Mouse (Mus musculus) gastrocnemius, adult 8-10 months (tissue): ENCODE data around the gene Ang. TPM values are rescaled to one million over a fixed set of nuclear protein-coding genes. Genes with fewer than 3 reads are reported as not detected.

Experiments
- DNase-seq, 2 experiments: peaks; one replicate each; pipeline ENCODE4 v3.0.0; 2022; ENCODE audit warnings: low spot score in 2 of 2
- total RNA-seq, 4 experiments: library from RNA; stranded (reverse); gene quantifications; 2 replicates each; pipeline ENCODE4 v1.2.4; 2022

The Ang gene
- total RNA-seq: 1 to 10 TPM; 1.2 to 3.0 (median 1.6) TPM

GRCm38 (mm10) chr14:51090921-51091900 is at the start of gene Ang, which contains the start of gene Rnase4:
Gene Ang (plus strand): TSS chr14:51091150.
Gene Rnase4 (plus strand): TSS chr14:51091077.
- DNase-seq: peak; percentile 49 to 61

- DNase-seq: no peak
These were observed 49.2 kb upstream of the Ang start, which contains the start of gene Rnase9 for GRCm38 (mm10) chr14:51041769-51042168. Gene Rnase9 (minus strand): TSS chr14:51041869.

GRCm38 (mm10) chr14:51047846-51048245 is 43.1 kb upstream of the Ang start:
- DNase-seq: no peak

- no peak for DNase-seq
These were observed 40.9 kb upstream of the Ang start, which contains the start of gene Rnase11 for GRCm38 (mm10) chr14:51050063-51050462. Gene Rnase11 (minus strand): TSS chr14:51050163.

GRCm38 (mm10) chr14:51051941-51052340 is 39.0 kb upstream of the Ang start:
- DNase-seq: no peak

- no peak for DNase-seq
These were observed 37.8 kb upstream of the Ang start for GRCm38 (mm10) chr14:51053176-51053575.

- DNase-seq: no peak
These were observed 36.4 kb upstream of the Ang start for GRCm38 (mm10) chr14:51054243-51055237.

GRCm38 (mm10) chr14:51057401-51057831 is 33.5 kb upstream of the Ang start, which contains the start of gene Rnase12:
Gene Rnase12 (minus strand): TSS chr14:51057661.
- no peak for DNase-seq

GRCm38 (mm10) chr14:51060761-51061160 is 30.2 kb upstream of the Ang start:
- no peak for DNase-seq

GRCm38 (mm10) chr14:51068956-51069355 is 22.0 kb upstream of the Ang start:
- no peak for DNase-seq

GRCm38 (mm10) chr14:51069617-51070016 is 21.3 kb upstream of the Ang start:
- no peak for DNase-seq

- no peak for DNase-seq
These were observed 16.6 kb upstream of the Ang start, which contains the start of gene Olfr750 for GRCm38 (mm10) chr14:51074335-51074734. Gene Olfr750 (minus strand): TSS chr14:51074435.

- no peak for DNase-seq
These were observed 11.8 kb upstream of the Ang start for GRCm38 (mm10) chr14:51079180-51079579.

- no peak for DNase-seq
These were observed 9.9 kb upstream of the Ang start for GRCm38 (mm10) chr14:51081035-51081434.

GRCm38 (mm10) chr14:51082599-51083581 is 8.1 kb upstream of the Ang start:
- DNase-seq: peak; percentile 52 to 56

- DNase-seq: no peak
These were observed 7.1 kb upstream of the Ang start for GRCm38 (mm10) chr14:51083805-51084204.

GRCm38 (mm10) chr14:51085086-51085485 is 5.9 kb upstream of the Ang start:
- DNase-seq: no peak

- no peak for DNase-seq
These were observed 5.0 kb upstream of the Ang start for GRCm38 (mm10) chr14:51085911-51086310.

GRCm38 (mm10) chr14:51087762-51088161 is 3.2 kb upstream of the Ang start:
- DNase-seq: no peak
